Mouse (Mus musculus) inflammation-experienced regulatory T-cells, adult 6 months (primary cell): ENCODE data around the gene Tmem178. TPM values are rescaled to one million over a fixed set of nuclear protein-coding genes. Genes with fewer than 3 reads are reported as not detected.

ENCODE experiments used
- polyA plus RNA-seq, 3 experiments: library from polyadenylated mRNA; unstranded; fragments of 100-300 nt; shearing (Covaris generic); gene quantifications; one replicate each; pipeline ENCODE4 v1.2.1; 2017

The Tmem178 gene
- polyA plus RNA-seq, 3 experiments from 2014 or later = not detected

Other genes with a start within 250 kb of the Tmem178 start
- gene Map4k3, start 216.1 kb upstream of the Tmem178 start, polyA plus RNA-seq = 1 to 10 TPM in 2 of 3 experiments, under 1 TPM in 1; 0.85 to 5.3 (median 4.8) TPM
- gene Thumpd2, start 120.5 kb downstream of the Tmem178 start, polyA plus RNA-seq = 10 to 100 TPM in 2 of 3 experiments, 1 to 10 TPM in 1; 8.4 to 14.2 (median 12.5) TPM